Mouse (Mus musculus): Measurements from ENCODE around the gene Il22ra2. TPM values are rescaled to one million over a fixed set of nuclear protein-coding genes. Genes with fewer than 3 reads are reported as not detected.

Gene Il22ra2
- not detected for polyA plus RNA-seq (2017; shearing (Covaris generic))

DNA sequence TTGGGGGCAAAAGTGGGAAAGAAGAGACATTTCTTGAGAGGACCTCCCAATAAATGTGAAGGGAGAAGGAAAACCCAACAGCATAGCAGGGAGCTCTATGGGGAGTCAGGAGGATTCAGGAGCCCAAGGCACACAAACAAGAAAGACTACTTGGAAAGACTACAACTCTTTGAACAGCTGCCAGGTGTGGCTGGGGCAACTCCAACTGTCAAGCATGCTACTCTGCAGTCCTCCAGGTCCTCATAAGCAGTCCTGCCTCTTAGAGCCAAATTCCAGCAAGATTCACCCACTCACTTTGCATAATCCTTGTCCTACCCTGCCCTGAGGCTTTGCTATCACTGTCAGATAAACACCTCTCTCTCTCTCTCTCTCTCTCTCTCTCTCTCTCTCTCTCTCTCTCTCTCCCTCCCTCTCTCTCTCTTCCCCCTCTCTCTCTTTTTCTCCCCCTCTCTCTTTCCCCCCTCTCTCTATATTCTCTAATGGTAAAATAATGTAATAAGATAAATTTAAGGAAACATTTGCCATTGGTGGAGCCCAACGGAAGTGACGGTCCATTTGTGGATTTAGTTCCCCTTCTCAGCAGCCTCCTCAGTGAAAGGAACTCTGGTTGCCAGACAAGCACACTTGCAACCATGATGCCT, at the start of gene Il22ra2:
Gene Il22ra2, plus strand, starts transcription at position 591 of the 641 bp plus-strand sequence.

DNA sequence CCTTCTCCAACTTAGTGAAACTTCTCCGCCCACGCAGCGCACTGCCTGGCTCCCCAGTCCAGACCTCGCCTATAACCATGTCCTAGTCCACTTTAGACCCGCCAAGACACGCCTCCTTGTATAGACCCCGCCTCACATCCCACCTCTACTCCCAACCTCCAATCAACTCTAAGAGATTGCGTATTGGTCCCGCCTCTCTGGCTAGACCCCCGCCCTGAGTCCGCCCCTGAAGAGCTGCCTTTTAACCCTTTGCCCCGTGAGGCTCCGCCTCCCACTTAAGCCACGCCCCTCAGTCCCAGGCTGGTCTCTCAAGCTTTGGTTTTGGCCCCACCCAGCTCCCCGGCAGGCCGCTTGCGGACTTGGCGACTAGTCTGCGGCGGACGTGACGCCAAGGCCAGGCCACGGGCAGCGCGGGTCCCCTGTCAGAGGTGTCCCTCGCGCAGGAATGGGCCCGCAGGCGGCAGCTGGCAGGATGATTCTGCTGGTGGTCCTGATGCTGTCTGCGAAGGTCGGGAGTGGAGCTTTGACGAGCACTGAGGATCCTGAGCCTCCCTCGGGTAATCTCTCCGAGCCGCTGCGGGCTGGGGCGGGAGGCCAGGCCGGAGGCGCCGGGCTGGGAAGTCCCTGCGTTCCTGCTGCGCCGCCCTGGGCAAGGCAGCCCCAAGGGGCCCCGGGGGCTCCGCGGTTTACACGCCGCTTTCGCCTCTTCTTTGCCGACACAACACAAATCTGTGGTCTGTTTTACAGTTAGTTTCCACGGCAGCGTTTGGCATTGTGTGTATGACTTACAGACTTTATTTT, 30.0 kb upstream of the Il22ra2 start, which contains the start of gene Ifngr1:
Gene Ifngr1, plus strand, starts transcription at position 309 of the 801 bp plus-strand sequence.

Other genes with a start within 250 kb of the Il22ra2 start
- gene Ifngr1, start 30.0 kb upstream of the Il22ra2 start, polyA plus RNA-seq (2017; shearing (Covaris generic)), result 100 to 1,000 TPM; 181 to 354 TPM
- gene Il20ra, start 90.6 kb downstream of the Il22ra2 start, polyA plus RNA-seq (2017; shearing (Covaris generic)), result not detected
- under 1 TPM in 1 of 2 experiments, not detected in 1; 0.12 TPM for gene Slc35d3, start 229.5 kb downstream of the Il22ra2 start, polyA plus RNA-seq (2017; shearing (Covaris generic))

Data from inflammation-experienced regulatory T-cells (primary cell).